Comparison of ENCODE assay signal across 8 mouse cellular contexts in genomic region chr17:4865621-4866020, GRCm38 (mm10).
A peak's percentile ranks its signal among the peaks of the same experiment; 100 is the strongest.
DNase-seq lines count a peak whose midpoint lies in the region; TF ChIP-seq lines count a peak whose summit lies in the region.

No protein-coding gene starts in this region.

- TF ChIP-seq POLR2A in brain, embryonic 14.5 days (IDR thresholded peaks at IDR 0.05; ENCODE audit: borderline replicate concordance, extremely low read depth, insufficient read depth, insufficient read length, poor library complexity, severe bottlenecking) = no peak

- H3K27ac ChIP-seq in left cerebral cortex, adult 2 months = peak overlapping the region; percentile 47

- intact Hi-C loops in heart, postnatal 14 days (cut with DNase I) = no loop called here
- intact Hi-C loops in left cerebral cortex, adult 2 months (cut with DNase I) = loop anchor here (2.0 kb wide), 1 partner anchor 41 kb away; no protein-coding TSS in a partner anchor

- DNase-seq in heart, adult 18-20 months = peak; percentile 22 to 28
- no peak for DNase-seq in heart, postnatal 14 days
- DNase-seq in brain, embryonic 14.5 days (ENCODE audit: low read depth) = peak; percentile 92
- peak; percentile 50 to 63 for DNase-seq in frontal cortex, postnatal 36 days (ENCODE audit: low spot score in 2 of 2)
- DNase-seq in left cerebral cortex, adult 2 months (ENCODE audit: extremely low spot score in 1 of 2, low spot score in 2 of 2) = peak; percentile 26 to 50
- DNase-seq in right cerebral cortex, postnatal 25 days = peak; percentile 55
- no peak for DNase-seq in urinary bladder, postnatal 25 days (ENCODE audit: low spot score)
- no peak for DNase-seq in gastrocnemius, adult 18-20 months (ENCODE audit: low spot score)

- TF ChIP-seq CTCF in brain, embryonic 14.5 days (IDR thresholded peaks at IDR 0.05; ENCODE audit: borderline replicate concordance, extremely low read depth, insufficient read depth, insufficient read length) = no peak
- no peak for TF ChIP-seq CTCF in left cerebral cortex, adult 2 months (IDR thresholded peaks at IDR 0.05)

- peak overlapping the region; percentile 18 for H3K4me3 ChIP-seq in left cerebral cortex, adult 2 months

Comparison
In these comparisons a context has a peak if more than half of its experiments do, and no peak if none do; other contexts are left out.
1. DNase-seq: peak in heart, adult 18-20 months (2 of 2), brain, embryonic 14.5 days (single experiment), frontal cortex, postnatal 36 days (2 of 2), left cerebral cortex, adult 2 months (2 of 2) and right cerebral cortex, postnatal 25 days (single experiment); none in heart, postnatal 14 days (0 of 2), urinary bladder, postnatal 25 days (single experiment) and gastrocnemius, adult 18-20 months (single experiment).